Mouse (Mus musculus) spleen, postnatal 36 days (tissue): ENCODE measurements around the gene Ninj1.

ENCODE experiments used
- DNase-seq, 2 experiments: peaks; one replicate each; pipeline ENCODE4 v3.0.0; 2022; ENCODE audit warnings: low spot score in 2 of 2, mixed read lengths in 1 of 2

The Ninj1 gene

GRCm38 (mm10) chr13:49196211-49196610 lies 8.9 kb downstream of the Ninj1 start:
- DNase-seq: no peak

- peak; percentile 51 to 61 for DNase-seq
Measured at GRCm38 (mm10) chr13:49196766-49197165, 9.5 kb downstream of the Ninj1 start.

DNA sequence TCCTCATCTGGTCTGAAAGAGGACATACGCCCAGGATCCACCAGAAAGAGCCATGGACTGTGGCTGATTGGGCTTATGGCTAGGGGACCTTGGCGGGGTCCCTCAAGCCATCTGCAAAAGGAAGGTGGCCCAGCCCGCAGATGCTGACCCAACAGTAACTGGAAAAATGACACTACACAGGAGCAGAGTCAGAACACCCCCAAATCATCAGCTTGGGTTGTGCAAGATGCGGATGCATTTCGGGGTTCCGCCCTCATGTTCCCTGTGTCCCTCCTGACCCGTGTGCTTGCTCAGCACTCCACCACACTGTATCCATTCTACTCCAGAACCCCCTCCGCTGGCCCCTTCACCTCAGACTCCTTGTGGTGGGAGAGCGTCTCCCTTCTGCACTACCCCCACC lies 11.4 kb downstream of the Ninj1 start:
- no peak for DNase-seq

DNA sequence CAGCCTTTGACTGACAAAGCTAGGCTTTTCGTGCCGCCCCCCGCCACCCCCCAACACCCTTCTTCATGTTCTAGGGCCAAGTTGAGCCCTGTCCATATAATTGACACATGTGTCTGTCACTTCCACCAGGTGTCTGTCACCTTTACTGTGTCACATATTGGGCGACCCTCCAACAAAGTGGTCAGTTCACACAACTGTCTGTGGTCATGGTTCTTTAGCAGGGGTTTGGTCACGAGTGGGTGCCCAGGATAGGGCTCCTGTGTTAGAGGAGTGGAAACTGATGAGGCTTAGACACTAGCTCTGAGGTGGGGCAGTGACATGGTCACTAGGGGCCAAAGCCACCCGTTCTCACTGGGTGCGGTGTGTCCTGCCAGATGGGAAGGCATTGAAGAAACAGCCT lies 12.6 kb downstream of the Ninj1 start:
- DNase-seq: no peak

GRCm38 (mm10) chr13:49200688-49201087 lies 13.4 kb downstream of the Ninj1 start:
- peak in 1 of 2 experiments; percentile 37 for DNase-seq

DNA sequence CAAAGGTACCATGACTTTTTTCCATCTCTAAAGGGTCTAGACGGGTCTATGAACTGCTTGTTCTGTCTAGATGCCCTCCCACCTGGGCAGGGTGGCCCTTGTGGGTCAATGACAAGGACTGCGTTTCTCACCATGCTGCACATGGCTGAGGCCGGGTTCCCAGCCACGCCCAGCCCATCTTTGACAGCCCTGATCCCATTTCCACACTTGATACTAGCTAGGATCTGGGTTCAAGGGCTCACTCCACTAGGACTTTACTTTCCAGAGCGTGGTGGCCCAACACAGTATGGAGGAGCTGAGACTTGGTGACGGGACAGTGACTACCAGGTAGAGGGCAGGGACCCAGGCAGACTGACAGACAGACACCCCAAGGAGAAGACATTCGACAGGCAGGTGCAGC lies 15.3 kb downstream of the Ninj1 start:
- no peak for DNase-seq

GRCm38 (mm10) chr13:49205381-49205998 lies 18.2 kb downstream of the Ninj1 start:
- peak; percentile 74 to 79 for DNase-seq

DNA sequence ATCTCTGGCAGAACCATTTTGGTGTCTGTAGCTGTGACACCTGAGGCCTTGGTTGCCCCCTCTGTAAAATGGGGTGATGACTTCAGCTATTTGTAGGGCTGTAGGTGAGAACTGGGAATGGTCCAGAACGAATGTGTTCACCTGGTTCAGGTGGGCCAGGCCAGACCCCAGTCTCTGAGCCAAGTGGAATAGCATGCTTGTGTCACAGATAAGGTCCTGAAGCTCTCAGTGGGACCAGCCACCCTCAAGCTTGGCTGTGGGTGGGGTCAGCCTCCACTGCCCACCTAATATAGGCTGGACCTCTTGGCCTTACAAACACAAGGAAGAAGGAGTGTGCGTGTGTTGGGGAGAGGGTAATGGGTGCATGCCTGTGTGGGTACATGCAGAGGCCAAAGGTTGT lies 19.1 kb downstream of the Ninj1 start:
- no peak for DNase-seq

DNA sequence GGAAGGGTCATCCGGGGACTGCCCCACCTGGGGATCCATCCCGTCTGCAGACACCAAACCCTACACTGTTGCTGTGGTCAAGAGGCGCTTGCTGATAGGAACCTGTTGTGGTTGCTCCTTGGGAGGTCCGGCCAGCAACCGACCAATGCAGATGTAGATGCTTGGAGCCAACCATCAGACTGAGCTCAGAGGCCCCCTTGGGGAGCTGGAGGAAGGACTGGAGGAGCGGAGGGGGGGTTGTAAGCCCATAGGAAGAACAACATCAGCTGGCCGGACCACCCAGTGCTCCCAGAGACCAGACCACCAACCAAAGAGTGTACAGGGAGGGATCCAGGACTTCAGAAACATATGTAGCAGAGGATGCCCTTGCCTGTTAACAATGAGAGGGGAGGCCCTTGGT lies 22.0 kb downstream of the Ninj1 start:
- no peak for DNase-seq

DNA sequence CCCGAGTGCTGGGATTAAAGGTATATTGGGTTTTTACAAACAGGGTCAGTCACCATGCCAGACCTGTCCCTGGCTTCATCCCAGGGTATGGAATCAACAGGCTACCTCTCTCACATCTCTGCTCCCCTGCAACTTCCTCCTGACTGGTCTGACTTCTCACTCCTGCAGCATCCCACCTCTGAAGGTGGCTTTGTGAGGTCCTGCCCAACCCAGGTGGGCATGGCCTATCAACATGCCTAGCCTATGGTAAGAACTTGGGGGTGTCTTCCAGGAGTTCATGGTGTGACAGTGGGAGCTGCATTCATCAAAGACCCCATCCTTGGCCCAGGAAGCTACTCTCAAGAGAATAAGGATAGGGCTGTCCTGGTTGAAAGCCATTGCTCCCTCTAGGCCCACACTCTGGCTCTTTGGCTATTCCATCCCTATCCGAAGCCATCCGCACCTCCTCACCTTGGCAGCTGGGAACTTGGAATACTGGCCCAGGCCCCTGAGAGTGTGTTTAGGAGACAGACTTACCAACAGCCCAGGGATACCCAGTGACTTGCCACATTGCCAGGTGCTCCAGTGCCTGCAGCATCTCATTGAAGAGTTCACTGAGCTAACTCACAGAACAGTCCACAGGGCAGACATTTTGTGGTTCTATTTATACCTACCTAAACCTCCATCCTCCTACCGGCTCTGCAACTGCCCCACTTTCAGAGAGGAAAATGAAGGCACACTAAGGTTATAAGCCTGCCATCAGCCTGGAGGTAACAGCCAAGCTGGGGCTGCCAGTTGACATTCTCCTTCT lies 25.6 kb downstream of the Ninj1 start:
- no peak for DNase-seq

DNA sequence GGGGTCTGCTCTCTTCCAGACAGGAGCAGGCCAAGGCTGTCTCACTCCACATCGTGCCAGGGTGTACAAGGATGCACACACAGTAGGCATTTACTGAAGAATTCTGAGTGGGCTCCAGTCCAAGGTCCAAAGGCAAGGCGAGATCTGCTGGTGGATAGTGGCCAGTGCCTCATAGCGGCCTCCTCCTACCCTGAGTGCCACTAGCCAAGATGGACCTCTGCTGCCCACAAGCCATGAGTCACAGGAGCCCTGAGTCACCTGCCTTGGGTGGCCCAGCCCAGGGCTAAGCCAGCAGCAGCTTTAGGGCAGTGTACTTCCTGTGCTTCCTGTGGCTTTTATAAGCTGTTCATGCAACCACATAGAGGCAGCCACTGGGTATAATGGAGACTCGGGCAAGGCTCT lies 26.2 kb downstream of the Ninj1 start:
- DNase-seq: peak; percentile 33 to 49

DNA sequence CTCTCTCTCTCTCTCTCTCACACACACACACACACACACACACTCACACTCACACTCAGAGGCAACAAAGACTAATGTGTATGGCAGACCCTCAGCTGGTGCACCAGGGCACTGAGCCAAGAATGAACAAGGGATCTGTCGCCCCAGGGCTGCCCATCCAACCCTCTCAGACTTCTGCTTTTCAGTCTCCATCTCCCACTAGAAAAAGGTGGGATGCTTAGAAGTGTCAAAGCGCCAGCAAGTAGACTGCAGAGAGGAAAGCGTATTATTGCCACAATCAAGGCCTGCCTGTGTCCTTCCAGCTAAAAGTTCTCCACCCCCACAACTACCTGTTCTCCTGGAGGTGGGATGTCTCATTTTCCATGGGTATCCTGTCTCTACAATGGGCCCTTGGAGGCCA lies 27.2 kb downstream of the Ninj1 start:
- DNase-seq: no peak

DNA sequence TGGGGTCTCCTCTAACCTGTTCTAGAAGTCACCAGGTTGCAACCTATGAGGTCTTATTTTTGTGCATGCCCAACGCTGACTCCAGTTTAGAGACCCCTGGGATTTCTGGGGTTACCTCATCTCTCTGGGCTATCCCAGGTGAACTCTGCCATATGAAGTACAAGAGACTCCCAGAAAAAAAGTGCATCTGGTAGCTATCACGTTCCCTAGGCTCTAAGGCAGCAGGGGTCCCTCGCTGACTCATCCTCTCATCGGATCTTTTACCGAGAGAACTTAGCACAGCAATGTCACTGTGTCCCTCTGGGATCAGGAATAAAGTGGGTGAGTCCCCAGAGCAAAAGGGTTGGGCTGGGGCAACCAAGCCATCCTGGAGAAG lies 27.8 kb downstream of the Ninj1 start:
- no peak for DNase-seq

GRCm38 (mm10) chr13:49215504-49216219 lies 28.4 kb downstream of the Ninj1 start, which contains the start of gene Card19:
Card19 (minus strand) TSS chr13:49216037.
- peak; percentile 98 for DNase-seq

GRCm38 (mm10) chr13:49216220-49216552 lies 28.9 kb downstream of the Ninj1 start:
- no peak for DNase-seq

GRCm38 (mm10) chr13:49216808-49217561 lies 29.7 kb downstream of the Ninj1 start:
- no peak for DNase-seq

GRCm38 (mm10) chr13:49218651-49219050 lies 31.4 kb downstream of the Ninj1 start:
- DNase-seq: no peak

DNA sequence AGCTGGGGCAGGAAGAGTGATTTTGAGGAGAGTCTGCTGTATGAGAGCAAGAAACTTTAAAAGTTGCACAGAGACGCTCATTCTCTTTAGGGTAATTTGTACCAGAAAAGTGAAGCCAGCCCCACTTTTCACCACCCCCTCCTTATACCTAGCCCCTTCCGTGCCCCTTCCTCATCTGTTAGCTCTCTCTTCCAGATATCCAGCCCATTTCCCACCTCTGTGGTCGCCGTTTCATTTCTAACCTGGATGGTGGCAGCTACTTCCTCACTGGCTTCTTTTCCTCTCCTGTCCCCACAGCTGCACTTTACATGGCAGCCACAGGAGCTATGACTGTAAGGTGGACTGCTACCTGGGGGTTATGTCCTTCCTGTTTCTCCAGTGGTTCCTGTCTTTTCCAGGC lies 32.1 kb downstream of the Ninj1 start:
- no peak for DNase-seq

GRCm38 (mm10) chr13:49220912-49221311 lies 33.6 kb downstream of the Ninj1 start:
- no peak for DNase-seq

DNA sequence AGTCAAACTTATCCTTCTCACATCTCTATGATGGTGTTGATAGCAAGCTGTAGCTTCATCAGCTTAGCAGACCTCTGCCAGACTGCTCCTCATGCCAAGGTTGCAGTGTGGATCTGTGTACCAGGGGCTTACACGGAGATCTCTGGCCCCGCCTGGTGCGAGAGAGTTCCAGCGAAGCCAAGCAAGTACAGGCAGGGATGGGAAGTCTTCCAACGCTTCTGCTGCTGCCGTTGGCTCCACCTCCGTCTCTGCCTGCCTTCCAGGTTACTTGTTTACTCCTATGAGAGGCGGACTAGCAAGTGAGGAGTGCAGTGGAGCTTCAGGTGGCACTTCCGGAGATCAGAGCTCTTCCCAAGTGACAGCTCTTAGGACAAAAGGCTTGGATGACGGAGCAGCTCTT lies 37.0 kb downstream of the Ninj1 start:
- DNase-seq: no peak

DNA sequence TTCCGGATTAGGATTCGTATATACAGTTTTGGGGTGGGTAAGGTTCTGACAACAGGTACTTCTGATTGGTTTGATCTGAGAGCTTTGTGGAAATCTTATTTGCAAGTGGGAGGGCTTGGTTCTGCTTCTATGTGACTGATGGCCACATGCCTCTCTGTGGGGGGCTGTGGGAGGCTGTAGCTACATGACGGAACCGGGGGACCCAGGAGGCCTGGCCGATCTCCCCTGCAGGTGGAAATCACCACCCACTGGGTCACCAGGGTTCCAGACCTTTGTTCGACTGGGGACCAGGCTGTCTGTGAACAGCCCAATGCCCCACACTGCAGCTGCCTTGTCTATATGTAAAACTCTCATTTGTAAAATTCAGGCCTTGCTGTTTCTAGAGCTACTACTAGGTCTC lies 37.4 kb downstream of the Ninj1 start:
- DNase-seq: peak; percentile 55 to 59

GRCm38 (mm10) chr13:49225159-49225558 lies 37.9 kb downstream of the Ninj1 start:
- DNase-seq: no peak
